Mouse (Mus musculus): Measurements from ENCODE around the gene Kcnmb3. TPM values are rescaled to one million over a fixed set of nuclear protein-coding genes. Genes with fewer than 3 reads are reported as not detected.
"Not testable (repeated sequence)": the region's sequence is repeated elsewhere in the genome, so short reads cannot be mapped to it uniquely, and the experiment has no call there.

Gene Kcnmb3
- polyA plus RNA-seq, 1 experiment from 2014 or later = 0.16 TPM

- no peak overlapping the region for H3K4me3 ChIP-seq
- H3K4me1 ChIP-seq = no peaks in the 10 kb centered on the region
- peaks cover 89% of the 10 kb centered on the region for H3K36me3 ChIP-seq (replicated peaks)
- H3K27me3 ChIP-seq (ENCODE audit: poor library complexity, severe bottlenecking) = no peaks in the 10 kb centered on the region
- DNase-seq (ENCODE audit: extremely low spot score, low spot score) = no peak
- no peak overlapping the region for H3K27ac ChIP-seq
- no peaks in the 10 kb centered on the region for H3K9me3 ChIP-seq
These were observed 50.3 kb downstream of the Kcnmb3 start for GRCm38 (mm10) chr3:32441710-32442109.

- Histone ChIP-seq H3K27me3 (ENCODE audit: poor library complexity, severe bottlenecking) (no peaks in the 10 kb centered on the region), H3K9me3 (no peaks in the 10 kb centered on the region), H3K27ac (no peak overlapping the region), H3K4me3 (no peak overlapping the region), H3K4me1 (no peaks in the 10 kb centered on the region), H3K36me3 (replicated peaks) (peaks cover 64% of the 10 kb centered on the region)
- no peak for DNase-seq (ENCODE audit: extremely low spot score, low spot score)
- 79% methylated on average over 4 of the region's 4 CpGs for WGBS
These were observed 53.3 kb downstream of the Kcnmb3 start for GRCm38 (mm10) chr3:32438716-32439115.

- Histone ChIP-seq H3K27me3 (ENCODE audit: poor library complexity, severe bottlenecking) (no peaks in the 10 kb centered on the region), H3K4me3 (no peak overlapping the region), H3K36me3 (replicated peaks) (peaks cover 57% of the 10 kb centered on the region), H3K9me3 (no peaks in the 10 kb centered on the region), H3K4me1 (no peaks in the 10 kb centered on the region), H3K27ac (no peak overlapping the region)
- WGBS = 93% methylated on average over 6 of the region's 6 CpGs
- DNase-seq (ENCODE audit: extremely low spot score, low spot score) = no peak
These were observed 54.2 kb downstream of the Kcnmb3 start for GRCm38 (mm10) chr3:32437820-32438219.

- H3K27ac ChIP-seq = no peak overlapping the region
- 94% methylated on average over 6 of the region's 6 CpGs for WGBS
- no peak for DNase-seq (ENCODE audit: extremely low spot score, low spot score)
- no peaks in the 10 kb centered on the region for H3K27me3 ChIP-seq (ENCODE audit: poor library complexity, severe bottlenecking)
- H3K36me3 ChIP-seq (replicated peaks) = peaks cover 52% of the 10 kb centered on the region
- no peaks in the 10 kb centered on the region for H3K9me3 ChIP-seq
- H3K4me1 ChIP-seq = no peaks in the 10 kb centered on the region
- H3K4me3 ChIP-seq = no peak overlapping the region
These were observed 54.7 kb downstream of the Kcnmb3 start for GRCm38 (mm10) chr3:32437297-32437696.

GRCm38 (mm10) chr3:32436101-32436500, 55.9 kb downstream of the Kcnmb3 start:
- H3K27ac ChIP-seq = no peak overlapping the region
- H3K4me1 ChIP-seq = no peaks in the 10 kb centered on the region
- H3K36me3 ChIP-seq (replicated peaks) = peaks cover 42% of the 10 kb centered on the region
- no peaks in the 10 kb centered on the region for H3K27me3 ChIP-seq (ENCODE audit: poor library complexity, severe bottlenecking)
- no peak for DNase-seq (ENCODE audit: extremely low spot score, low spot score)
- no peak overlapping the region for H3K4me3 ChIP-seq
- WGBS = 91% methylated on average over 11 of the region's 11 CpGs
- H3K9me3 ChIP-seq = no peaks in the 10 kb centered on the region

- H3K36me3 ChIP-seq (replicated peaks) = peaks cover 21% of the 10 kb centered on the region
- no peak for DNase-seq (ENCODE audit: extremely low spot score, low spot score)
These were observed 58.0 kb downstream of the Kcnmb3 start for GRCm38 (mm10) chr3:32434016-32434415.

GRCm38 (mm10) chr3:32430394-32430793, 61.6 kb downstream of the Kcnmb3 start:
- Histone ChIP-seq H3K4me1 (no peaks in the 10 kb centered on the region), H3K27ac (no peak overlapping the region), H3K36me3 (replicated peaks) (peaks cover 4% of the 10 kb centered on the region), H3K27me3 (ENCODE audit: poor library complexity, severe bottlenecking) (no peaks in the 10 kb centered on the region), H3K4me3 (no peak overlapping the region), H3K9me3 (no peaks in the 10 kb centered on the region)
- 88% methylated on average over 2 of the region's 2 CpGs for WGBS
- no peak for DNase-seq (ENCODE audit: extremely low spot score, low spot score)

More at GRCm38 (mm10) chr3:32434016-32434415, 58.0 kb downstream of the Kcnmb3 start:
- no peaks in the 10 kb centered on the region for H3K27me3 ChIP-seq (ENCODE audit: poor library complexity, severe bottlenecking)
- H3K4me3 ChIP-seq = no peak overlapping the region
- H3K4me1 ChIP-seq = no peaks in the 10 kb centered on the region
- H3K9me3 ChIP-seq = no peaks in the 10 kb centered on the region
- no peak overlapping the region for H3K27ac ChIP-seq
- 87% methylated on average over 2 of the region's 2 CpGs for WGBS

- not testable (repeated sequence) for H3K4me1 ChIP-seq; DNase-seq (ENCODE audit: extremely low spot score, low spot score); H3K27me3 ChIP-seq (ENCODE audit: poor library complexity, severe bottlenecking); H3K9me3 ChIP-seq; H3K36me3 ChIP-seq (replicated peaks); H3K4me3 ChIP-seq; H3K27ac ChIP-seq
These were observed 62.7 kb downstream of the Kcnmb3 start for GRCm38 (mm10) chr3:32429351-32429750.

GRCm38 (mm10) chr3:32428921-32429320, 63.1 kb downstream of the Kcnmb3 start:
- Histone ChIP-seq H3K36me3 (replicated peaks) (peaks cover 10% of the 10 kb centered on the region), H3K4me3 (no peak overlapping the region), H3K9me3 (peaks cover 4% of the 10 kb centered on the region; the same call in 1 of the 2 replicates), H3K4me1 (no peaks in the 10 kb centered on the region), H3K27ac (no peak overlapping the region), H3K27me3 (ENCODE audit: poor library complexity, severe bottlenecking) (no peaks in the 10 kb centered on the region)
- 90% methylated on average over 4 of the region's 4 CpGs for WGBS
- DNase-seq (ENCODE audit: extremely low spot score, low spot score) = no peak

- no peak overlapping the region for H3K27ac ChIP-seq
- no peak for DNase-seq (ENCODE audit: extremely low spot score, low spot score)
- peaks cover 5% of the 10 kb centered on the region; the same call in 1 of the 2 replicates for H3K9me3 ChIP-seq
- peaks cover 15% of the 10 kb centered on the region for H3K36me3 ChIP-seq (replicated peaks)
- WGBS = 92% methylated on average over 3 of the region's 3 CpGs
- no peak overlapping the region for H3K4me3 ChIP-seq
- H3K4me1 ChIP-seq = no peaks in the 10 kb centered on the region
- H3K27me3 ChIP-seq (ENCODE audit: poor library complexity, severe bottlenecking) = no peaks in the 10 kb centered on the region
These were observed 63.7 kb downstream of the Kcnmb3 start for GRCm38 (mm10) chr3:32428361-32428760.

GRCm38 (mm10) chr3:32427695-32428094, 64.3 kb downstream of the Kcnmb3 start:
- WGBS = 84% methylated on average over 4 of the region's 4 CpGs
- H3K4me1 ChIP-seq = no peaks in the 10 kb centered on the region
- H3K27ac ChIP-seq = no peak overlapping the region
- H3K4me3 ChIP-seq = no peak overlapping the region
- no peak for DNase-seq (ENCODE audit: extremely low spot score, low spot score)
- peaks cover 5% of the 10 kb centered on the region; the same call in 1 of the 2 replicates for H3K9me3 ChIP-seq
- H3K36me3 ChIP-seq (replicated peaks) = peaks cover 15% of the 10 kb centered on the region
- H3K27me3 ChIP-seq (ENCODE audit: poor library complexity, severe bottlenecking) = no peaks in the 10 kb centered on the region

Other genes with a start within 250 kb of the Kcnmb3 start
- gene Zmat3, start 126.2 kb downstream of the Kcnmb3 start, polyA plus RNA-seq (2016; fragmentation: Nextera tagmentation; extraction: Ambion mirVana) = 7.5 and 8.2 TPM in 2 replicates
- 5.0 and 8.0 TPM in 2 replicates for gene Pik3ca, start 94.6 kb downstream of the Kcnmb3 start, polyA plus RNA-seq (2016; fragmentation: Nextera tagmentation; extraction: Ambion mirVana)
- gene Zfp639, start 18.0 kb upstream of the Kcnmb3 start, polyA plus RNA-seq (2016; fragmentation: Nextera tagmentation; extraction: Ambion mirVana) = 45.2 and 46.5 TPM in 2 replicates
- 27.2 and 29.6 TPM in 2 replicates for gene Mfn1, start 37.2 kb upstream of the Kcnmb3 start, polyA plus RNA-seq (2016; fragmentation: Nextera tagmentation; extraction: Ambion mirVana)
- gene Gnb4, start 124.4 kb upstream of the Kcnmb3 start, polyA plus RNA-seq (2016; fragmentation: Nextera tagmentation; extraction: Ambion mirVana) = 36.7 and 38.4 TPM in 2 replicates
- gene Actl6a, start 214.1 kb upstream of the Kcnmb3 start, polyA plus RNA-seq (2016; fragmentation: Nextera tagmentation; extraction: Ambion mirVana) = 286 and 289 TPM in 2 replicates
- 256 and 258 TPM in 2 replicates for gene Ndufb5, start 244.8 kb upstream of the Kcnmb3 start, polyA plus RNA-seq (2016; fragmentation: Nextera tagmentation; extraction: Ambion mirVana)
- 35.4 and 39.7 TPM in 2 replicates for gene Mrpl47, start 245.4 kb upstream of the Kcnmb3 start, polyA plus RNA-seq (2016; fragmentation: Nextera tagmentation; extraction: Ambion mirVana)

Measured in forebrain, embryonic 10.5 days (tissue).